Mouse (Mus musculus) midbrain, embryonic 15.5 days (tissue): ENCODE results near the gene Rec114. TPM values are rescaled to one million over a fixed set of nuclear protein-coding genes. Genes with fewer than 3 reads are reported as not detected.

Experiments
- ATAC-seq: fragments of 200-750 bp; cut with Nextera tagmentation; replicated peaks from 2 replicates; pipeline ENCODE4 v1.8.0; 2017; ENCODE audit warnings: moderate TSS enrichment
- H3K27ac ChIP-seq: fragments of 300-500 bp; sonication (generic); 2 replicates; pipeline ENCODE4 v1.5.1; 2015; ENCODE audit warnings: mild to moderate bottlenecking, inconsistent platforms
- H3K27me3 ChIP-seq: fragments of 300-500 bp; sonication (generic); replicated peaks from 2 replicates; pipeline ENCODE4 v1.6.1; 2015; ENCODE audit warnings: inconsistent platforms
- H3K36me3 ChIP-seq: fragments of 300-500 bp; sonication (generic); replicated peaks from 2 replicates; pipeline ENCODE4 v1.6.1; 2015; ENCODE audit warnings: inconsistent platforms
- H3K4me1 ChIP-seq: fragments of 300-500 bp; sonication (generic); 2 replicates; pipeline ENCODE4 v1.6.1; 2015; ENCODE audit warnings: inconsistent platforms
- H3K4me2 ChIP-seq: fragments of 300-500 bp; sonication (generic); 2 replicates; pipeline ENCODE4 v1.6.1; 2015; ENCODE audit warnings: inconsistent platforms, mild to moderate bottlenecking, moderate library complexity
- H3K4me3 ChIP-seq: fragments of 300-500 bp; sonication (generic); 2 replicates; pipeline ENCODE4 v1.5.1; 2015; ENCODE audit warnings: mild to moderate bottlenecking, inconsistent platforms
- H3K9ac ChIP-seq: fragments of 300-500 bp; sonication (generic); 2 replicates; pipeline ENCODE4 v1.6.1; 2015; ENCODE audit warnings: mild to moderate bottlenecking, inconsistent platforms
- H3K9me3 ChIP-seq: fragments of 300-500 bp; sonication (generic); 2 replicates; pipeline ENCODE4 v1.6.1; 2016; ENCODE audit warnings: inconsistent platforms
- WGBS: fragments of 180-500 bp; shearing (Covaris S2); methylation state at CpG from one replicate; pipeline ENCODE4 v1.1.7; 2015; ENCODE audit warnings: mixed read lengths; 5-methylcytosine and 5-hydroxymethylcytosine counted together
- polyA plus RNA-seq: library from polyadenylated mRNA; unstranded; fragments of >200 nt; fragmentation: Nextera tagmentation; extraction: Ambion mirVana; gene quantifications from 2 replicates; pipeline ENCODE4 v1.2.1, GENCODE M21; 2015

Gene Rec114
- polyA plus RNA-seq, 1 experiment from 2014 or later, result 1.4 TPM

DNA sequence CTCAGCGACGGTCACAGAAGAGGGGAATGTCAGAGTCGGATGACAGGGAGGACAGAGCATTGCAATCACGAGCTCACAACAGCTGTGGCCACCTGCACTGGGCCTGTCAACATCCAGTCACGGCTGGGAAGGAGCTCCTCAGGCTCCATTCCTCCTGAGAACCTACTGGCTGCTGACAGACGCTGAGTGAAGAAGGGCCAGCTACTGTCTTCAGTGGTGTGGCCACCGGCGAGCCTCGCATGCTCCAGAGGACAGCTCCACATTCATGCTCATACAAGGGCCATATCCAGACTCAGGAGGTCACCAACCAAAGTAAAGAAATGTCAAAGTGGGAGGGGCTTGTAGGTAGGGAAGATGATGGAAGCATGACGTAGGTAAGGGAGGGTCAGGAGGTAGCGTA lies 36.0 kb downstream of the Rec114 start:
- 86% methylated on average over 11 of the region's 11 CpGs for WGBS
- Histone ChIP-seq H3K4me2 (no peak overlapping the region), H3K27me3 (no peaks in the 10 kb centered on the region), H3K4me1 (no peaks in the 10 kb centered on the region), H3K4me3 (no peak overlapping the region), H3K9ac (no peak overlapping the region), H3K36me3 (no peaks in the 10 kb centered on the region), H3K9me3 (no peaks in the 10 kb centered on the region), H3K27ac (no peak overlapping the region)
- ATAC-seq, result no peak

GRCm38 (mm10) chr9:58706024-58706423 lies 37.7 kb downstream of the Rec114 start:
- Histone ChIP-seq H3K9me3 (no peaks in the 10 kb centered on the region), H3K27me3 (no peaks in the 10 kb centered on the region), H3K36me3 (no peaks in the 10 kb centered on the region), H3K4me3 (no peak overlapping the region), H3K9ac (no peak overlapping the region), H3K4me1 (no peaks in the 10 kb centered on the region), H3K27ac (no peak overlapping the region), H3K4me2 (no peak overlapping the region)
- WGBS, result 82% methylated on average over 7 of the region's 7 CpGs
- ATAC-seq, result no peak

DNA sequence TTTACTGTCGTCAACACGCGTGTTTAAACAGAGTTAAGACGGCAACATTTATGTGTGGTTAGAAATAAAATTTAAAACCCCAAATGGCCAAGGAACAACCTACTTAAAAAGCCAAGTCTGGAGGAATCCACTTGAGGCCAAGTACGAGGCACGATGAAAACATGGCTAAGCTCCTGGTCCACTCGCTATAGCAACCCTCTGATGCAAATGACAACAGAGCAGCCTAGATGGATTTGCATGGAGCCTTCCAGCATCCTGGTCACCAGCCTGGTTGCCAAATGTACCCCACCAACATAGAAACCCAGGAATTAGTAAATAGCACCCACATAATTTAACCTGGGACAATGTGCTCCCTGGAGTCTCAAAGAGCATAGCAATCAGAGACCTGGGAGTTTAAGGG lies 40.0 kb downstream of the Rec114 start:
- Histone ChIP-seq H3K9me3 (no peaks in the 10 kb centered on the region), H3K27ac (no peak overlapping the region), H3K9ac (no peak overlapping the region), H3K4me3 (no peak overlapping the region), H3K4me2 (no peak overlapping the region), H3K4me1 (no peaks in the 10 kb centered on the region), H3K36me3 (no peaks in the 10 kb centered on the region), H3K27me3 (no peaks in the 10 kb centered on the region)
- WGBS, result 84% methylated on average over 7 of the region's 7 CpGs
- ATAC-seq, result no peak

DNA sequence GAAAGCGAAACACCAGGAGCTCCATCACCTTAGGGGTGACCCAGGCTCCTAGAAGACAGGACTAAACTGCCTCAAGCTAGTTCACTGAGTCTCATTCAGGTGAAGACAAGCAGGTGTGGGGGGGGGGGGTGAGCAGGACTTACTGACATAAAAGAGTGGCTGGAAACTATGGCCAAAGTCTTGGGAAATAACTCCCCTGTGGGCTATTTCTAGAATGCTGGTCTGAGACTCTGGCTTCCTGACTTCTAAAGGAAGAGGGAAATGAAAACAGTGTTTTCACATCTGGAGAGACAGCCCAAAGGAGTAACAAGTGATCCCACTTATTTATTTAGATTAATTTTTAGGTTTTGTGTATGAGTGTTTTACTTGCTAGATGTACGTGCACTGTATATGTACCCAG lies 42.0 kb downstream of the Rec114 start:
- ATAC-seq, result no peak
- 88% methylated on average over 2 of the region's 2 CpGs for WGBS
- H3K4me2 ChIP-seq, result no peak overlapping the region

DNA sequence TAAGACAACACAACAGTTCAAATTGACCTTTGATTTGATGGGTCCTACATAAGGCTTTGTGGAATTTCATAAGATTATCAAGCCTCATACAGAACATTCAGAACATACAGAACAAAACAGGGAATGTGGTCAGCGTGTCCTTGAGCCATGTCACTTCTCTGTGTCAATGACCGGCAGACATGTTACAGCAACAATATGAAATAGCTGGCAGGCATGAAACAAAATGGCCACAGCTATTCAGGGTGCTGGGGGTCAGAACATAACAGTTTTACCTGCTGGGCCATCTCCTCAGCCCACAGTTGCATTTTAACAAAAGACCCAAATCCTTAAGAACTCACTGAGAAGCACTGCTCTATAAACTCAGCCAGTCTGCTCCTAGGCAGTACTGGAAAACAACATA lies 45.3 kb downstream of the Rec114 start:
- WGBS, result 93% methylated on average over 2 of the region's 2 CpGs
- no peak overlapping the region for H3K27ac ChIP-seq
- no peaks in the 10 kb centered on the region for H3K27me3 ChIP-seq
- no peak overlapping the region for H3K4me3 ChIP-seq
- no peaks in the 10 kb centered on the region for H3K9me3 ChIP-seq
- no peak overlapping the region for H3K9ac ChIP-seq
- ATAC-seq, result no peak
- no peaks in the 10 kb centered on the region for H3K36me3 ChIP-seq
- no peak overlapping the region for H3K4me2 ChIP-seq
- H3K4me1 ChIP-seq, result no peaks in the 10 kb centered on the region

More for the DNA sequence above, 42.0 kb downstream of the Rec114 start:
- H3K4me1 ChIP-seq, result no peaks in the 10 kb centered on the region
- no peak overlapping the region for H3K9ac ChIP-seq
- H3K27ac ChIP-seq, result no peak overlapping the region
- no peaks in the 10 kb centered on the region for H3K36me3 ChIP-seq
- H3K4me3 ChIP-seq, result no peak overlapping the region
- H3K27me3 ChIP-seq, result no peaks in the 10 kb centered on the region
- no peaks in the 10 kb centered on the region for H3K9me3 ChIP-seq

DNA sequence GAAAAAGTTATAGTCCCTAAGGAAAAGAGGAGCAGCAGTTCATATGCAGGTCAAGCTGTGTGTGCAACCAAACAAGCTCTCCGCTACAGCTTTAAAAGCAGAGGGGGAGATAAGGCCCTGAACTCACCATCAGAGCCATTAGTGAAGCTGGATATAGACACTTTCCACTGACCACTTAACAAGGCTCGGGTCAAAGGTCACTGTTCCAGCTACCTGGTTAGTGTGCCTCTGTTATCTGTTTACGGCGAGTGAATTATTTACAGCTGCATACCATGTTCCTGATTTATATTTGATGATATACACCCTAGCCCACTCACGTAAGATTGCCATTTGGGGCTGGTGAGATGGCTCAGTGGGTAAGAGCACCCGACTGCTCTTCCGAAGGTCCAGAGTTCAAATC lies 52.3 kb downstream of the Rec114 start:
- ATAC-seq, result no peak
- no peaks in the 10 kb centered on the region for H3K27me3 ChIP-seq
- no peak overlapping the region for H3K4me3 ChIP-seq
- H3K4me1 ChIP-seq, result no peaks in the 10 kb centered on the region
- no peaks in the 10 kb centered on the region for H3K9me3 ChIP-seq
- no peak overlapping the region for H3K4me2 ChIP-seq
- WGBS, result 90% methylated on average over 7 of the region's 7 CpGs
- no peaks in the 10 kb centered on the region for H3K36me3 ChIP-seq
- H3K27ac ChIP-seq, result no peak overlapping the region
- H3K9ac ChIP-seq, result no peak overlapping the region

- Histone ChIP-seq H3K27ac (no peak overlapping the region), H3K27me3 (no peaks in the 10 kb centered on the region), H3K36me3 (no peaks in the 10 kb centered on the region), H3K9ac (no peak overlapping the region), H3K4me3 (no peak overlapping the region), H3K4me1 (no peaks in the 10 kb centered on the region), H3K9me3 (no peaks in the 10 kb centered on the region), H3K4me2 (no peak overlapping the region)
- 82% methylated on average over 4 of the region's 4 CpGs for whole genome bisulfite sequencing
- no peak for ATAC-seq
Measured at GRCm38 (mm10) chr9:58690701-58691100, 53.1 kb downstream of the Rec114 start.

DNA sequence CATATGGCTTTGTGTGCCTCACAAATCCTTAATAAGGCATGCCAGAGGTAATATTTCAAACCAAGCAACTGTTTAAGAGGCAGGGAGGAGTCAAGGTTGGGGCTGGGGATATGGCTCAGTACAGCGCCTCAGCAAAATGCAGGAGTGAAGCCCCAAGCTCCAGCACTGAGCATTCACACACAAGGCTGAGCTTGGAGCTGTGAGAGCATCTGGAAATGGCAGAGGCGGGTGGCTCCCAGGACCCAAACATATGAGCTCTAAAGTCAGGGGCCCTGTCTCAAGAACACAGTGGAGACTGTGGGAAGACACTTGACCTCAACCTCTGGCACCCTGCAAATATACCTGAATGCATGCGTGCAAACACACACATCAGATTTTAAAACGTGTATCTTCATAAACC lies 55.7 kb downstream of the Rec114 start:
- ATAC-seq, result no peak
- 85% methylated on average over 4 of the region's 4 CpGs for WGBS
- H3K9me3 ChIP-seq, result no peaks in the 10 kb centered on the region
- H3K4me2 ChIP-seq, result no peak overlapping the region
- H3K27ac ChIP-seq, result no peak overlapping the region
- H3K9ac ChIP-seq, result no peak overlapping the region
- no peaks in the 10 kb centered on the region for H3K27me3 ChIP-seq
- H3K4me3 ChIP-seq, result no peak overlapping the region
- no peaks in the 10 kb centered on the region for H3K36me3 ChIP-seq
- no peaks in the 10 kb centered on the region for H3K4me1 ChIP-seq

DNA sequence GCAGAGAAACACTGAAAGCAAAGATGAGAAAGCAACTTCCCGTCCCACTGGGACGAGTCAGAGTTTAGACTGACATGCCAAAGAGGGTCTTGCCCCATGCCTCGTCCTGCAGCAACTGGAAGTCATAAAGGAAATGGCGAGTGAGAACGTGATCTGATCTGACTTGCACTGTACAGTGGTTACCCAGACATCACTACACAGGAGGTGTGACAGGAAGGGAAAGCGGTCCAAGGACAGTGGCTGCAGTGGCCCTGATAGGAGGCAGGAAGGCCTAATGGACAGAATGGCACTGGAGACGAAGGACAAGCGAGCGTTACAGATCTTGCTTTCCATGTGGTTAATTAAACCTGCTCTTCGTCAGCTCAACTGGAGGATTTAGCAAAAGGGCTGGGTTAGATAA lies 58.5 kb downstream of the Rec114 start:
- H3K4me2 ChIP-seq, result no peak overlapping the region
- no peaks in the 10 kb centered on the region for H3K27me3 ChIP-seq
- ATAC-seq, result no peak
- no peaks in the 10 kb centered on the region for H3K36me3 ChIP-seq
- H3K27ac ChIP-seq, result no peak overlapping the region
- H3K9ac ChIP-seq, result no peak overlapping the region
- no peak overlapping the region for H3K4me3 ChIP-seq
- WGBS, result 90% methylated on average over 10 of the region's 10 CpGs
- H3K9me3 ChIP-seq, result no peaks in the 10 kb centered on the region
- no peaks in the 10 kb centered on the region for H3K4me1 ChIP-seq

- Histone ChIP-seq H3K27me3 (no peaks in the 10 kb centered on the region), H3K4me3 (no peak overlapping the region), H3K36me3 (no peaks in the 10 kb centered on the region), H3K4me2 (no peak overlapping the region), H3K4me1 (no peaks in the 10 kb centered on the region), H3K9ac (no peak overlapping the region), H3K9me3 (no peaks in the 10 kb centered on the region), H3K27ac (no peak overlapping the region)
- 30% methylated on average over 6 of the region's 6 CpGs for WGBS
- no peak for ATAC-seq
Measured at GRCm38 (mm10) chr9:58683372-58683771, 60.4 kb downstream of the Rec114 start.

DNA sequence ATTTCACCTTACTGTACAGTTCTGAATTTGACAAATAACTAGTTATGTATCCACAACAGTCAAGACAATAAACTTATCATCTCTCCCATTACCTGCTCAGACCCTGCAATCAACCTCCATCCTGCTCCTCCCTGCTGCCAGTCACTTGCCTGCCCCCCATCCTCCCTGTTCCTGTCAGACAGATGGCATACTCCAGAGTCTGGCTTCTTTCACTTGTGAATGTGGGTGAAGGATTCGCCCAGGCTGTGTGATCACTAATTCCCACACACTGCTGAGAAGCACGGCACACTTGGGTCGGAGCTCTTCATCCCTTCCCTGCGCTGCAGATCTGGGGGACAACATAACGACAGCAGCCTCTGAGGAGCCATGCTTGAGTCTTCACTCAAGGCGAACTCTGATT lies 61.7 kb downstream of the Rec114 start:
- no peaks in the 10 kb centered on the region for H3K27me3 ChIP-seq
- H3K9ac ChIP-seq, result no peak overlapping the region
- H3K4me3 ChIP-seq, result no peak overlapping the region
- H3K36me3 ChIP-seq, result no peaks in the 10 kb centered on the region
- no peak overlapping the region for H3K4me2 ChIP-seq
- H3K4me1 ChIP-seq, result no peaks in the 10 kb centered on the region
- 74% methylated on average over 6 of the region's 6 CpGs for WGBS
- no peak overlapping the region for H3K27ac ChIP-seq
- no peak for ATAC-seq
- no peaks in the 10 kb centered on the region for H3K9me3 ChIP-seq

DNA sequence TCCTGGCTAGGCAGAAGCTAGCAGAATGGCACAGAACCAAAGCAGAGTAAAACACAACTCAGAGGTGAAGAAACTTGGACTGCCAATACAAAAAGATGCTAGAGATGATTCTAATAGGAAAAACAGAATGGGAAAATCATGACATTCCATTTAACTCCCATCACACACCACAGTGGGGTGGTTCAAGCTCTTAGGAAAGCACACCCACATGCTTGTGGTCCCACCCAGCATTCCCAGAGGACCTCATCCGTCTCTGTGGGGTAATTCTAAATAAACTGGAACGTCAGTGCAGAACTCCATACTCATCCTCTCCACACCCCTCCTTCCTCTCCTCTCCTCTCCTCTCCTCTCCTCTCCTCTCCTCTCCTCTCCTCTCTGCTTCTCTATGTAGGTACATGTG lies 62.4 kb downstream of the Rec114 start:
- no peak for ATAC-seq
- H3K27me3 ChIP-seq, result no peaks in the 10 kb centered on the region
- no peak overlapping the region for H3K4me2 ChIP-seq
- no peak overlapping the region for H3K4me3 ChIP-seq
- H3K4me1 ChIP-seq, result no peaks in the 10 kb centered on the region
- WGBS, result 73% methylated on average over 2 of the region's 2 CpGs
- no peaks in the 10 kb centered on the region for H3K36me3 ChIP-seq
- no peak overlapping the region for H3K9ac ChIP-seq
- no peak overlapping the region for H3K27ac ChIP-seq
- H3K9me3 ChIP-seq, result no peaks in the 10 kb centered on the region

- H3K9me3 ChIP-seq, result no peaks in the 10 kb centered on the region
- no peaks in the 10 kb centered on the region for H3K36me3 ChIP-seq
- H3K4me2 ChIP-seq, result no peak overlapping the region
- H3K9ac ChIP-seq, result no peak overlapping the region
- no peak overlapping the region for H3K27ac ChIP-seq
- no peaks in the 10 kb centered on the region for H3K27me3 ChIP-seq
- peaks cover 4% of the 10 kb centered on the region; the same call in 1 of the 2 replicates for H3K4me1 ChIP-seq
- 78% methylated on average over 6 of the region's 6 CpGs for WGBS
- no peak overlapping the region for H3K4me3 ChIP-seq
- no peak for ATAC-seq
Measured at GRCm38 (mm10) chr9:58675371-58675770, 68.4 kb downstream of the Rec114 start.

- no peaks in the 10 kb centered on the region for H3K9me3 ChIP-seq
- no peak for ATAC-seq
- no peaks in the 10 kb centered on the region for H3K36me3 ChIP-seq
- 74% methylated on average over 11 of the region's 11 CpGs for WGBS
- H3K4me2 ChIP-seq, result no peak overlapping the region
- H3K4me3 ChIP-seq, result no peak overlapping the region
- no peaks in the 10 kb centered on the region for H3K27me3 ChIP-seq
- H3K27ac ChIP-seq, result no peak overlapping the region
- peaks cover 4% of the 10 kb centered on the region; the same call in 1 of the 2 replicates for H3K4me1 ChIP-seq
- no peak overlapping the region for H3K9ac ChIP-seq
Measured at GRCm38 (mm10) chr9:58674736-58675135, 69.0 kb downstream of the Rec114 start.
